Mouse (Mus musculus): ENCODE results near the gene Ezr.

GRCm38 (mm10) chr17:6738836-6739235, 43.7 kb downstream of the Ezr start:
- no peak for TF ChIP-seq POLR2A (IDR thresholded peaks at IDR 0.05; ENCODE audit: insufficient read depth, low read depth, low read length)
- no peak for TF ChIP-seq CTCF (IDR thresholded peaks at IDR 0.05; ENCODE audit: insufficient read depth, low read depth, low read length)

Measured in olfactory bulb, adult 2 months (tissue).